Mouse (Mus musculus) CD4-positive helper T cell, adult 2 months (primary cell): ENCODE measurements around the gene Atp13a5.

Experiments used
- DNase-seq: peaks from one replicate; pipeline ENCODE4 v3.0.0-alpha.2; 2012; ENCODE audit warnings: low read depth, missing footprints, low spot score

Gene Atp13a5

GRCm38 (mm10) chr16:29378458-29378857, at the start of gene Atp13a5:
Atp13a5 (minus strand) TSS chr16:29378732.
- no peak for DNase-seq

- no peak for DNase-seq
These were observed 36.3 kb upstream of the Atp13a5 start for GRCm38 (mm10) chr16:29414822-29415221.

GRCm38 (mm10) chr16:29407319-29407718, 28.8 kb upstream of the Atp13a5 start:
- DNase-seq: no peak

- DNase-seq: no peak
These were observed 20.5 kb upstream of the Atp13a5 start for GRCm38 (mm10) chr16:29399079-29399478.

- no peak for DNase-seq
These were observed 6.2 kb upstream of the Atp13a5 start for GRCm38 (mm10) chr16:29384781-29385180.

GRCm38 (mm10) chr16:29374636-29375035, 3.9 kb downstream of the Atp13a5 start:
- no peak for DNase-seq

- DNase-seq: no peak
These were observed 47.0 kb downstream of the Atp13a5 start for GRCm38 (mm10) chr16:29331351-29332044.

- DNase-seq: no peak
These were observed 47.6 kb downstream of the Atp13a5 start for GRCm38 (mm10) chr16:29330948-29331347.

- DNase-seq: no peak
These were observed 49.3 kb downstream of the Atp13a5 start for GRCm38 (mm10) chr16:29329213-29329612.

GRCm38 (mm10) chr16:29327910-29328309, 50.6 kb downstream of the Atp13a5 start:
- no peak for DNase-seq

GRCm38 (mm10) chr16:29325233-29325919, 53.2 kb downstream of the Atp13a5 start:
- DNase-seq: no peak

- no peak for DNase-seq
These were observed 57.8 kb downstream of the Atp13a5 start for GRCm38 (mm10) chr16:29320717-29321116.

- no peak for DNase-seq
These were observed 63.1 kb downstream of the Atp13a5 start for GRCm38 (mm10) chr16:29315391-29315790.

GRCm38 (mm10) chr16:29314991-29315390, 63.5 kb downstream of the Atp13a5 start:
- no peak for DNase-seq

GRCm38 (mm10) chr16:29297555-29298021, 80.9 kb downstream of the Atp13a5 start:
- no peak for DNase-seq

- DNase-seq: no peak
These were observed 97.8 kb downstream of the Atp13a5 start for GRCm38 (mm10) chr16:29280691-29281090.

GRCm38 (mm10) chr16:29254325-29254724, 124.2 kb downstream of the Atp13a5 start:
- no peak for DNase-seq

GRCm38 (mm10) chr16:29235951-29236350, 142.6 kb downstream of the Atp13a5 start:
- DNase-seq: no peak

- DNase-seq: no peak
These were observed 161.9 kb downstream of the Atp13a5 start for GRCm38 (mm10) chr16:29216395-29217295.

- DNase-seq: no peak
These were observed 168.7 kb downstream of the Atp13a5 start, which contains the start of gene Hrasls for GRCm38 (mm10) chr16:29209605-29210411. Hrasls (plus strand) TSS chr16:29209695.

GRCm38 (mm10) chr16:29208841-29209240, 169.7 kb downstream of the Atp13a5 start:
- no peak for DNase-seq
